Mouse (Mus musculus): ENCODE results near the gene Oxsr1. TPM values are rescaled to one million over a fixed set of nuclear protein-coding genes. Genes with fewer than 3 reads are reported as not detected.

The Oxsr1 gene
- polyA plus RNA-seq, 1 experiment from 2014 or later: 22.2 TPM

DNA sequence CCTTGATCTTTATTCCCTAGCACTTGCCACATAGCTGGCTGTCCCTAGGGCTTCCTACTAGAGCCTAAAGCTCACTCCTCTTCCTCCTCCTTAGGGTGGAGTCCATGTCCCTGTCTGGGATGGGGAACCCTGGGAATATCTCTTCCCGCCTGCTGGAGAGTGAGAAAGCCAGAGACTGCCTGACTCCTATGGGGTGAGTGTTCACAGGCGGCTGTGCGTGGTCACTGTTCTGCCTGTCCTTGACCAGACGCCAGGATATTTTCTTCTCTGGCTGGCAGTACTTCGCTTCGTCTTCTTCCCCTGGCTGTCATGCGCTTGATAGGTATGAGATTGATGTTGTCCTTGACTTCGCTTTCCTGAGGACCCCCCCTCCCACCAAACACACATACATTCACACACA lies 24.1 kb upstream of the Oxsr1 start:
- Histone ChIP-seq H3K4me3 (ENCODE audit: inconsistent target) (no peak overlapping the region), H3K79me2 (ENCODE audit: inconsistent target) (peaks cover 20% of the 10 kb centered on the region), H3K36me3 (ENCODE audit: inconsistent target) (peaks cover 69% of the 10 kb centered on the region), H3K27ac (no peak overlapping the region)
- 85% methylated on average over 8 of the region's 8 CpGs for WGBS (ENCODE audit: missing documents)

DNA sequence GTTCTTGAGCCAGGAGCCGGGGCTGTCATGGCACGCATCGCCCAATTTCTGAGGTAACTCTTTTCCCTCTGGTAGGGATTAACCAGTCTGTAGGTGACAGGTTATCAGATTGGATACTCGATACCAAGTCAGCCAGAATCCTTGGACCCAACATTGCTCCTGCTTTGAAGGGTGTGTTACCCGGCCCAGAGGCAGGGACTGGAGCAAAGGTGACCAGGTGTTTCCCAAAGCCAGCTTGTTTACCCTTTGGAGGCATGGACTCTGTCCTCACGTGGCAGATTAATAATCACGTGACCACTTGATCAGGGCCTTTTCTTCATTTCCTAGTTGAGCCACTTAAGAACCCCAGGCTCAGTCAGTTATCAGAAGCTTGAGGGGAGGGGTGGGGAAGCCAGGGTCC lies 20.5 kb upstream of the Oxsr1 start:
- H3K4me3 ChIP-seq (ENCODE audit: inconsistent target): no peak overlapping the region
- WGBS (ENCODE audit: missing documents): 99% methylated on average over 7 of the region's 7 CpGs
- no peak overlapping the region for H3K27ac ChIP-seq

DNA sequence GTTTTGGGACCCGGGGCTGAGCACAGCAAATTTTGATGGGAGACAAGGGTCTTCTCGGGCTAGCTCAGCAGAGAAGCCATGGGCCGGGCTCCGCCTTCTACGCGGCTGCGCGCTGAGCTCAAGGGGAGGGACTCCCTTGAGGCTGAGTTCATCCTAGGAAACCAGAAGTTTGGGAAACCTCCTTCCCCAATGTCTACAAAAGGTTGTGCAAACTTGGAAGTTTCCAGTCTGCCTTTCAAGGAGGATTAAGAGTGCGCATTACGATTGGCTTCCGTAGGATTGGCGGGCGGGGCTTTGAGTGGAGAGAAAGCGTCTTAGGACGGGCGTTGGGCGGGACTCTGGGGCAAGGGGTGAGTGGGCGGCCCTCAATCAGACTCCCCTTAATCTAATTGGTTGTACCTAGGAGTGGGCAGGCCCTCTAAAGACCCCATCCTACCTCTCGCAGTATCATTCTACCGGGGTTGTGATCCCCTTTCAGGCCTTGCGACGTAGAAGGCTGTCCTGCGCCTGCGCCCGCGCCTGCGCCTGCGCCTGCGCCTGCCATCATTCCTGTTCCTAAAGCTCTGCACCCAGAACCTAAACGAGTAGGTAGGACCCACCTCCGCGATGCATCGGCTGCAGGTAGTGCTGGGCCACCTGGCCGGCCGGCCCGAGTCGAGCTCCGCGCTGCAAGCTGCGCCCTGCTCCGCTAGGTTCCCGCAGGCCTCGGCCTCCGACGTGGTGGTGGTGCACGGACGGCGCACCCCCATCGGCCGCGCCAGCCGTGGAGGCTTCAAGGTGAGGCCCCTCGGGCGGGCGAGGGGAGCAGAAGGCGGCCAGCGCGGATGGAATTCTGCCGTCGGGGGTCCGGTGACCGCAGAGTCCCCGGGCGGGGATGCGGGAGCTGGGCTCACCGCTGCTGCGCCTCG lies 18.9 kb upstream of the Oxsr1 start, which contains the start of gene Myd88:
TSS of gene Myd88 (minus strand) at position 503 of the 908 bp plus-strand sequence.
- H3K27ac ChIP-seq: peak within 1 kb of the TSS; percentile 93
- H3K79me2 ChIP-seq (ENCODE audit: inconsistent target): peaks cover 52% of the 10 kb centered on the region
- peak within 1 kb of the TSS; percentile 77 for H3K4me3 ChIP-seq (ENCODE audit: inconsistent target)
- H3K36me3 ChIP-seq (ENCODE audit: inconsistent target): peaks cover 45% of the 10 kb centered on the region; the same call in 1 of the 2 replicates
- under 1% methylated on average over 68 of the region's 68 CpGs for WGBS (ENCODE audit: missing documents)

More for the DNA sequence above, 20.5 kb upstream of the Oxsr1 start:
- Histone ChIP-seq H3K79me2 (ENCODE audit: inconsistent target) (peaks cover 42% of the 10 kb centered on the region), H3K36me3 (ENCODE audit: inconsistent target) (peaks cover 46% of the 10 kb centered on the region)

DNA sequence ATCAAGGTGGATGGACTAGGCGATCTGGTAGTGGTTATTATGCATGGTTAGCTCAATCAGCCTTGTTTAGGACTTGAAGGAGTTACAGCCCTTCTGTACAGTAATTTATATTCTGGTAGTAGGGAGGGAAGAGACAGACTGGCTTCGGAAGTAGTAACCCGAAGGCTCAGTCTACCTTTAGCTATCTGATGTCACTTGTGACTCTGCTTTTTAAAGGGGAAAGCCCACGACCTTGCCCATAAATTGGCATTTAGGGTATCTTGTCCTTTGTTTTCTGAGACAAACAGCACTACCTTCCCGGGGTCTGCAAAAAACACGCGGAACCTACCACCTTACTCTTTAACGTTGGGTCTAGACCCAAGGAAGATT lies 18.0 kb upstream of the Oxsr1 start:
- Histone ChIP-seq H3K36me3 (ENCODE audit: inconsistent target) (peaks cover 35% of the 10 kb centered on the region; the same call in 1 of the 2 replicates), H3K79me2 (ENCODE audit: inconsistent target) (peaks cover 52% of the 10 kb centered on the region), H3K27ac (peak overlapping the region; percentile 93), H3K4me3 (ENCODE audit: inconsistent target) (peak overlapping the region; percentile 77)
- under 1% methylated on average over 8 of the region's 8 CpGs for WGBS (ENCODE audit: missing documents)

DNA sequence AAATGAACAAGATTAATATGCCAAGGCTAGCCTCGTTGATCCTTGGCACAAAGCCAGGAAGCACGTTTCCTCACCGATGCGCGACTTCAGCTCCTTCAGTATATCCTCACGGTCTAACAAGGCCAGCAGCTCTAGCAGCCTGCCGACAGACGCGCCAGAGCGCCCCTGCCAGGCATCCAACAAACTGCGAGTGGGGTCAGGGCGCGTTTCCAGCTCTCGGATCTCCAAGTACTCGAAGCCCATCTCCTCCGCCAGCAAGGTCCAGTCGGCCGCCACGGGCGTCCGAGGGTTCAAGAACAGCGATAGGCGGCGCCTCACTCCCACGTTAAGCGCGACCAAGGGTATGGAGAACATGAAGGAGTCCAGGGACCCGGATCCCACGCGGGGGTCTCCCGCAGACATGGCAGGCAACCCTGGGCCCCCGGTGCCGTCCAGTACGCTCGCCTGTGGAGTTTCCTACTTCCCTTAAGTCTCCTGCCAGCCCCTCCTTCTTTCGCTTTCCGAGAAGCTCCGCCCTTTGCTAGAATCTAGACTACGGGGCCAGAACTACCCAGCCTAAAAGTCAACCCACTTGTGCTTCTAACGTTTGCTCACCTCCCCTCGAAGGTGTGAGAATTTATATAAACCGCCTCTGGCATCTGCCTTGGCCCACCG lies 17.5 kb upstream of the Oxsr1 start, which contains the start of gene Acaa1a:
TSS of gene Acaa1a (plus strand) at position 119 of the 654 bp plus-strand sequence.
- H3K4me3 ChIP-seq (ENCODE audit: inconsistent target): peak within 1 kb of the TSS; percentile 77
- under 1% methylated on average over 43 of the region's 43 CpGs for WGBS (ENCODE audit: missing documents)
- peaks cover 52% of the 10 kb centered on the region for H3K79me2 ChIP-seq (ENCODE audit: inconsistent target)
- peaks cover 31% of the 10 kb centered on the region; the same call in 1 of the 2 replicates for H3K36me3 ChIP-seq (ENCODE audit: inconsistent target)
- H3K27ac ChIP-seq: peak within 1 kb of the TSS; percentile 93

DNA sequence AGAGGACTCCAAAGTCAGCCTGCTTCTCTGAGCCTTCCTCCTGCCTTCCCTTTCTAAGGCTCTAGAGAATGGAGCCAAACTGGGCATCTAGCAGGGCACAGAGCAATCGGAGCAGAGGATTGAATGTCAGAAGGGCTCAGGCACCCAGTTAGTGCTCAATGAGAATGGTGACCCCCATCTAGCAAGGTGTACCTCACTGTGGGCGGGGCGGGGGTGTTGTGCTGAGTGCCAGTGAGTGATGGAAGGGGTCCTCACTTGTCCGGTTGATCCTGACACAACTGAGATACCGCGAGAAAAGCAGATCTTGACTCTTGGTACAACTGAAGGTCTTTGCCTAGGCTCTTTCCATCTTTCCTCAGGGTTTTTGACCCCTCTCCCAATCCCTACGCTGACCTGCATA lies 16.9 kb upstream of the Oxsr1 start:
- WGBS (ENCODE audit: missing documents): 27% methylated on average over 6 of the region's 7 CpGs
- H3K79me2 ChIP-seq (ENCODE audit: inconsistent target): peaks cover 52% of the 10 kb centered on the region
- peaks cover 26% of the 10 kb centered on the region; the same call in 1 of the 2 replicates for H3K36me3 ChIP-seq (ENCODE audit: inconsistent target)
- H3K4me3 ChIP-seq (ENCODE audit: inconsistent target): peak overlapping the region; percentile 77
- H3K27ac ChIP-seq: peak overlapping the region; percentile 93

DNA sequence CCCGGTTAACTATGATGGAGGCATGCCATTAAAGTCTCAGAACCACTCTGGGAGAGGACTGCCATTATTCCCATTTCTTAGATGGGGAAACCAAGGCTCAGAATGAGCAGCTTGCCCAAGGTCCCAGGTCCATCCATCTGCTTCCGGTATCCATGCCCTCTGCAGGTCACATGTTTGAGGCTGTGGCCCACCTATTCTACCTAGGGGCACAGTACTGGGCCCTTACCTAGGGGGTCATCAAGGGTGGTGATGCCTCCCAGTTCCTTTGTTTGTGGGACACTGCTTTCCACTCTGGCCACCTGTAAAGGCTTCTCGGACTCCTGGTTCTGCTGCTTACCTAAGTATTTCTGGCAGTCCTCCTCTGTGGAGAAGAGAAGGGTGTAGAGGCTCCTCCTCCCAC lies 16.1 kb upstream of the Oxsr1 start:
- H3K27ac ChIP-seq: no peak overlapping the region
- 89% methylated on average over 3 of the region's 3 CpGs for WGBS (ENCODE audit: missing documents)
- peaks cover 18% of the 10 kb centered on the region; the same call in 1 of the 2 replicates for H3K36me3 ChIP-seq (ENCODE audit: inconsistent target)
- peaks cover 47% of the 10 kb centered on the region for H3K79me2 ChIP-seq (ENCODE audit: inconsistent target)
- 0 out of 2 replicates have a peak overlapping the region, but pooled peaks have one; percentile 77 for H3K4me3 ChIP-seq (ENCODE audit: inconsistent target)

DNA sequence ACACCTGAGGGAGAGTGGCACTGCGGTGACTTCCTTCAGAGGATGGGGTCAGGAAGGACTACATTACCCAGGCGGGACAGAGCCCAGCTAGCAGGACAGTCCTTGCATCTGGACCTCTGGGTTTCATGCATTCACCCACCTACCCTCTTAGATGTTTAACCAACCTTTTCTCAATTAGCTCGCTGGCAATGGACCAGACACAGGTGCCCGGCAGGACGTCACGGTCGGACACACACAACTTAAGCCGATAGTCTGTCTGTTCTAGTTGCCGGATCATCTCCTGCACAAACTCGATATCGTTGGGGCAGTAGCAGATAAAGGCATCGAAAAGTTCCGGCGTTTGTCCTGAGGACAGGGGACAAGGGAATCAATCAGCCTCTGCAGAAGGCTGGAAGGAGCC lies 15.6 kb upstream of the Oxsr1 start:
- Histone ChIP-seq H3K27ac (no peak overlapping the region), H3K36me3 (ENCODE audit: inconsistent target) (peaks cover 16% of the 10 kb centered on the region; the same call in 1 of the 2 replicates), H3K79me2 (ENCODE audit: inconsistent target) (peaks cover 44% of the 10 kb centered on the region), H3K4me3 (ENCODE audit: inconsistent target) (no peak overlapping the region)
- 85% methylated on average over 7 of the region's 14 CpGs for WGBS (ENCODE audit: missing documents)

DNA sequence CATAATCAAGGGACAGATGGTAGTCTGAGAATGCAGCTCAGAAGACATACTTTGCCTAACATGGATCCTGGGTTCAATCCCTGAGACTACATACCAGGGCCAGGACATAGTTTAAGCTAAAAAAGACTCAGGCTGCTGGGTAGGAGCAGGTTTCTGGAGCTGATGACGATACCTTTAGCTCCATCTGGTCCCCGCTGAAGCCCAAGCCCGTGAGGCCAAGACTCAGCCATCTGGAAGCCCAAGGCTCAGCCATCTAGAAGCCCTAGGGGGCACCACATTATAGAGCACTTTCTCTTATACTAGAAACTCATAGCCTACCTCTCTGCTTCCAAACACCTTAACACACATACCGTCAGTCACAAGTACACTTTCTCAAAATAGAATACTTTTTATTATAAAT lies 13.3 kb upstream of the Oxsr1 start:
- peak overlapping the region; percentile 48; the same call in 1 of the 2 replicates for H3K27ac ChIP-seq
- WGBS (ENCODE audit: missing documents): 91% methylated on average over 4 of the region's 4 CpGs
- no peak overlapping the region for H3K4me3 ChIP-seq (ENCODE audit: inconsistent target)
- peaks cover 16% of the 10 kb centered on the region; the same call in 1 of the 2 replicates for H3K36me3 ChIP-seq (ENCODE audit: inconsistent target)
- H3K79me2 ChIP-seq (ENCODE audit: inconsistent target): peaks cover 32% of the 10 kb centered on the region

DNA sequence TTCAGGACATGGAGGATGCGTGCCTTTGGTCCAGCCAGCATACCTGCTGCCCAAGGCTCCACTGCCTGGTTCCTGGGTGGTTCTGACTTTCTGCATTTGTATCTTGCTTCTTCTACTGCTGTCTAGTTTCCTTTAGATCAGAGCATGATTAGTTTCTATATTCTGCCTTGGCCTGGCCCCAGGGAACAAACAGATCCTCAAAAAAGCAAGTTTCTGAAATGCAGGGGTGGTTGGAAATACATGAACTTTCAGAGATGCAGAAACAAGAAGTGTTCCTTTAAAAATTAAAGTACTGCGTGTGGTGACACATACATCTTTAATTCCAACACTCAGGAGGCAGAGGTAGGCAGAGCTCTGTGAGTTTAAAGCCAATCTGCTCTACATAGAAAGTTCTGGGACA lies 12.6 kb upstream of the Oxsr1 start:
- peaks cover 31% of the 10 kb centered on the region for H3K79me2 ChIP-seq (ENCODE audit: inconsistent target)
- 46% methylated on average over 2 of the region's 2 CpGs for WGBS (ENCODE audit: missing documents)
- peaks cover 16% of the 10 kb centered on the region; the same call in 1 of the 2 replicates for H3K36me3 ChIP-seq (ENCODE audit: inconsistent target)
- peak overlapping the region; percentile 61 for H3K27ac ChIP-seq
- no peak overlapping the region for H3K4me3 ChIP-seq (ENCODE audit: inconsistent target)

DNA sequence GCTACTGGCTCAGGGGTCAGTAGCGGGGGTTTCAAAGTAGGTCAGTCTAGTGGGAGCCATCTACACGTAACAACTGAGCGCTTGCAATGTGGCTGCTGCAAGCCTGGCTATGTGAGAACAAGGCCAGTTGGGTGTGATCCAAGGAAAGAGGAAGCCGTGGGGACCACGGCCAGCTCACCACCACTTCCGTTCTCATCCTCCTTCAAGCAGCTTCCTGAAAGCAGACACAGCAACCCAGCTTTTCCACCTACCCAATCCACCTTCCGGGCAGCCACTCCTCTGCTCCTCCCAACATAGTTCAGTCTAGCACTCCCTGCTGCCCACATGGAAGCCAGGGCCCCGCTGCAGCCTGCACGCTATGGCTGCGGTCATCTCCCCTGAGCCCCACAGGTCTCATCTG lies 12.1 kb upstream of the Oxsr1 start:
- peaks cover 16% of the 10 kb centered on the region; the same call in 1 of the 2 replicates for H3K36me3 ChIP-seq (ENCODE audit: inconsistent target)
- H3K27ac ChIP-seq: peak overlapping the region; percentile 61
- H3K4me3 ChIP-seq (ENCODE audit: inconsistent target): no peak overlapping the region
- peaks cover 26% of the 10 kb centered on the region for H3K79me2 ChIP-seq (ENCODE audit: inconsistent target)
- WGBS (ENCODE audit: missing documents): 2% methylated on average over 10 of the region's 10 CpGs

DNA sequence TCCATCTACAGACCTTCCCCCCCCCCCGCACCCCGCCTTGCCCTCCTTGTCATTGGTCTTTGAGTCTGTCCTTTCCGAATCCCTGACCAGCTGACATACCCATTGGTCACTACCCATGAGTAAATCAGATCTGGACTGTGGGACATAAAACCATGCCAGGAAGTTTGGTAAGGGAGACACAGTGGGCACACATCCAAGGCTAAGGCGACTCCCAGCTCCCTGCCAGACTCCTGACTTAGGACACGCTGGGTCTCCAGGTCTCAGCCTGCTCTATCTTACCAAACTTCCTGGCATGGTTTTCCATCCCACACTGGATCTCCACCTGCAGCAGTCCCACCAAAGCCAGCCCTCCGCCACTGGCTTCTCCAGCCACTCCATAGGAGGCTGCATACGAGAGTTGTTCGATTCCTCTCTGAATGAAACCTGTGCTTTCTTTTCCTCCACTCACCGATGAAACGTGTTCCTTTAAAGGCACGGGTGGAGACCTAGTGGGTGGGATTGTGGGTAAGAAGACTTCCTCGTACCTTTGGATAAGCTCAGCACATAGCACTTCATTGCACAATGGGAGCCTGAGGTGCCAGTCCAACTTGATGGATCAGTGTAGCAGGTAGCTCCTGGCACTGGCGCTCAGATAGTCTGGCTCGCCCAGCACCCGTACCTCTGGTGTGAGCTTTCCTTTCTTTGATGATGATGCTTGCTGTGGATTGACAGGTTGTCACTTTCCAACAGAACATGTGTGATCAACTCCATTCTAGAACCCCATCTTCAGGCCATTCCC lies 8.1 kb upstream of the Oxsr1 start:
- H3K4me3 ChIP-seq (ENCODE audit: inconsistent target): no peak overlapping the region
- H3K79me2 ChIP-seq (ENCODE audit: inconsistent target): no peaks in the 10 kb centered on the region
- H3K27ac ChIP-seq: no peak overlapping the region
- H3K36me3 ChIP-seq (ENCODE audit: inconsistent target): no peaks in the 10 kb centered on the region
- 84% methylated on average over 15 of the region's 15 CpGs for WGBS (ENCODE audit: missing documents)

DNA sequence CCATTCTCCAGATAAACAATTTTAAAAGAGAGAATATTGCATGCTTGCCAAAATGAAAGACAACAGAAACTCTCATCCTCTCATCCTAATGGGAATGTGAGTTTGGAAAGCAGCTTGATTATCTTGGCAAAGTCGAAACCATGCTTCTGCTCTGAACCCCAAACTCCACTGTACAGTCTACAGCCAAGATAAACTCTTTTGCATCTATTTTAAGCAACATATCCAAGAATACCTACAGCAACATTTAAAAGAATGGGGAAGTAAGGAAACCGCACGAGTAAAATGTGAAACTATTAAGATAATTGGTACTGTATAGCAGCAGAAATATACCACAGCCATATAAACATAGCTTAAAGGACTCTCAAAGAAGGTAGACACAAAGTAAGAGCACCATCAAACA lies 6.3 kb upstream of the Oxsr1 start:
- no peaks in the 10 kb centered on the region for H3K36me3 ChIP-seq (ENCODE audit: inconsistent target)
- WGBS (ENCODE audit: missing documents): 6% methylated on average over 3 of the region's 3 CpGs
- no peaks in the 10 kb centered on the region for H3K79me2 ChIP-seq (ENCODE audit: inconsistent target)
- H3K4me3 ChIP-seq (ENCODE audit: inconsistent target): no peak overlapping the region
- H3K27ac ChIP-seq: no peak overlapping the region

DNA sequence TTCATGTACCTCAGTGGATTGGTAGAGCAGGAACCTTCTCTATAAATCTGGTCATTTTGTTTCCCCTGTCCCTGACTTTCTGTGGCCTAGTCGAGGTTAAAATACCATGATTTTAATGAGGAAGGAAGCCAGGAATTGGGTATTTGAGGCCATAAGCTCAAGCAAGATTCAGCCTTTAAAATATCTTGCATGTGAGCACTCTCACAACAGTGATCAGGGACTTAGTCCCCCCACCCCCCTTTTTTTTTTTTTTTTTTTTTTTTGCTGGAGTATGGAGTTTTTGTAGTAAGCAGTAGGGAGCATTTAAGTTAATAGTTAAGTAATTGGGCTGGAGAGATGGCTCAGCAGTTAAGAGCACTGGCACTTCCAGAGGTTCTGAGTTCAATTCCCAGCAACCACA lies 1.9 kb upstream of the Oxsr1 start:
- H3K27ac ChIP-seq: peak overlapping the region; percentile 93
- no peaks in the 10 kb centered on the region for H3K36me3 ChIP-seq (ENCODE audit: inconsistent target)
- WGBS (ENCODE audit: missing documents): 7% methylated on average over 1 of the region's 1 CpGs
- H3K4me3 ChIP-seq (ENCODE audit: inconsistent target): no peak overlapping the region
- H3K79me2 ChIP-seq (ENCODE audit: inconsistent target): peaks cover 27% of the 10 kb centered on the region

Measured in macrophage (primary cell).